Mouse (Mus musculus): ENCODE measurements at regions not wholly inside any gene's neighbourhood (a gene's known extent, or its start where the extent isn't known, plus 50 kb on each side); places are given as distances from the start of the nearest gene placed in this dataset.
A peak's percentile ranks its signal among the peaks of the same experiment; 100 is the strongest.

DNA sequence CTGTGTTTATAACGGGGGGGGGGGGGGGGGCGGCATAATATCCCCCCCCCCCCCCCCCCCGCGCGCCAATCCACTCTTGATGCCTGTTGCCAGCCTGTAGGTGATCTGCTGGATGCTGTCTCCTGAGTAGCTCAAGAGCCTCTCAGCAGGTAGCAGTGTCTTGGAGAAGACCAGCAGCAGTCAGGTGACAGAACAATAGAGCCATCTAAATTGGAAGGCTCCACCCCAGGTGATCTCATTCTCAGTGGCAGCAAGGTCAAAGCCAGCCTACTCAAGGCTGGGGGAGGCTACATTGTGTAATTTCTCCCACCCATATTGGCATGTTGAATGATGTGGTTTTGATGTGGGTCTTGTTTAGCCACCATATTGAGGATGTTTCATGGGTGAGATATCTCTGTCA is 338.3 kb upstream of the Zfp804a start:
- DNase-seq (ENCODE audit: low read depth), result no peak
- TF ChIP-seq POLR2A (IDR thresholded peaks at IDR 0.05; ENCODE audit: borderline replicate concordance, extremely low read depth, insufficient read depth, insufficient read length, poor library complexity, severe bottlenecking) (no peak), CTCF (IDR thresholded peaks at IDR 0.05; ENCODE audit: borderline replicate concordance, extremely low read depth, insufficient read depth, insufficient read length) (no peak)

DNA sequence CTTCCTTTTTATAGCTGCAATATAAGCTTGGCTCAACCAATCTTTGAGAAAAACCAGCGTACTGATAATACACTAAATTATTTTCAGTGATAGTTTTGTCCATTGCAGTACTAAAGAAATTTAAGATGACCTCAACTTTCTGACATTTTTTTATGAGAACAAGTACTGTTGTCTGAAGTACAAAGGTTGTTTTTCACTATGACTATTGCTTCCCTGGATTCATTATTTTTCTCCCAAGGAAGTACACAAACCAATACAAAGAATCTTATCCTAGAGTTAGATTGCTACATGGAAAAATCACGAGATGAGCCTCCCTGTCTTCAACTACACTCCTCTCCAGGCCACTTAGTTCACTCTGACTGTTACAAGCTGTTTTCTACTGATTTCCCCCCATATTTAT is 319.5 kb upstream of the Zfp804a start:
- no peak for DNase-seq (ENCODE audit: low read depth)
- no peak for TF ChIP-seq CTCF (IDR thresholded peaks at IDR 0.05; ENCODE audit: borderline replicate concordance, extremely low read depth, insufficient read depth, insufficient read length)
- no peak for TF ChIP-seq POLR2A (IDR thresholded peaks at IDR 0.05; ENCODE audit: borderline replicate concordance, extremely low read depth, insufficient read depth, insufficient read length, poor library complexity, severe bottlenecking)

DNA sequence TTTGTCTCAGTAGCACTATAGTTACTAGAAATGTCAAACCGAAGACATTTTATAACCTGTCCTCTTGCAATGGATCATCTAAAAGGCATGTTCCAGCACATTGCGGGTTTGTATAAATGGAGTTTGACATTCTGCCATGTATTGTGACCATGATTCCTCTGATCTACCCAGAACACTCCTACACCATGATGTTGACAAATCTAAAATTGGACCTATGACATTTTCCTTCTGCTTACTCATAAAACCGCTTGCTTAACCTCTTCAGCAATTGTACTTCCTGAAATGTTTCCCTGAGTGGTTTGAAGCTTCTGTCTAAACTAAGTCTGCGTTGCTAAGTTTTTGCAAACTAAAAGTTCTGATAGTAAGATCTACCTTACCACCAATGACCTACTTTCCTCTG is 319.0 kb upstream of the Zfp804a start:
- no peak for DNase-seq (ENCODE audit: low read depth)
- TF ChIP-seq POLR2A (IDR thresholded peaks at IDR 0.05; ENCODE audit: borderline replicate concordance, extremely low read depth, insufficient read depth, insufficient read length, poor library complexity, severe bottlenecking) (no peak), CTCF (IDR thresholded peaks at IDR 0.05; ENCODE audit: borderline replicate concordance, extremely low read depth, insufficient read depth, insufficient read length) (no peak)

DNA sequence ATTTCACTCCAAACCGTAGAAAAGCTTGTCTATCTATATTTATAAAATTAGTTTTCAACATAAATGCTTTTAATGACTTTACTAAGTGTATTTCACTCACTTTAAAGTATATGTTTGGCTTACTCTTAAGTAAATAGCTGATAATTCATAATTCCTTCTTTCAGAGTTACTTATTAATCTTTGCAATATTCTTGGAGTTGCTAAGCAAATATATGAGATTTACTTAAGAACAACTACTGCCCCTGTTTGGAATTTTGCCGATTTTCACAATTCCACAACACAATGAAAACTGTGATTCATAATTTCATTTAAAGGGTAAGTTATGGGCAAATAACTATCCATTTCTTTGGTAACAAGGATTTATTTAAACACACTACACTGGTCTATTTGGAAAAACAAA is 287.2 kb upstream of the Zfp804a start:
- TF ChIP-seq POLR2A (IDR thresholded peaks at IDR 0.05; ENCODE audit: borderline replicate concordance, extremely low read depth, insufficient read depth, insufficient read length, poor library complexity, severe bottlenecking), result no peak
- no peak for TF ChIP-seq CTCF (IDR thresholded peaks at IDR 0.05; ENCODE audit: borderline replicate concordance, extremely low read depth, insufficient read depth, insufficient read length)
- DNase-seq (ENCODE audit: low read depth), result no peak

DNA sequence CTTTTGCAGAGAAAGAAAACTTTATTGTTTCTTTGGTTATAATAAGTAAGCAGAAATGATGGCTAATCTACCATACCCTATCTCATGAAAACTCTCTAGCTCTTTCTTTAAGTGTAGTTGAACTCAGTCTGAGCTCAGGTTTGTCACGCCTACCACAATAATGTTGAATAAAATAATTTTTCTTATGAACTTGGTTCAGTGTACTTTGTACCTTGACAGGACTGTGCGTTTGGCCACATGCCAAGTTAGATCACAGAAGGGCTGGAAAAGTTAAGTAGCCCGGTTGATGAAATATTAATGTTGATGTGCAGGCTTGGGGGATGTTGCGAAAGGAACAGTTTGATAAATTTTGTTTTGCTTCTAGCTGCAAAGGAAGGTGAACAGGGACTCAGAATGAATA is 270.0 kb upstream of the Zfp804a start:
- TF ChIP-seq CTCF (IDR thresholded peaks at IDR 0.05; ENCODE audit: borderline replicate concordance, extremely low read depth, insufficient read depth, insufficient read length), result no peak
- no peak for TF ChIP-seq POLR2A (IDR thresholded peaks at IDR 0.05; ENCODE audit: borderline replicate concordance, extremely low read depth, insufficient read depth, insufficient read length, poor library complexity, severe bottlenecking)
- peak; percentile 6 for DNase-seq (ENCODE audit: low read depth)

Data from brain, embryonic 14.5 days (tissue).